ENCODE assay signal across 11 mouse cellular contexts in genomic region chr9:116928338-116928737, GRCm38 (mm10).
"Had no signal": no experiment of that assay in that cellular context is flagged by ENCODE, and none has a peak within 500 bp of the region (broad histone marks: within the 10 kb centered on the region; RNA-seq: fewer than 3 reads in every experiment).

No protein-coding gene starts in this region.

- ATAC-seq: midbrain, embryonic 16.5 days had no signal

- H3K27me3 ChIP-seq: megakaryocyte, embryonic 14.5 days had no signal

- H3K27ac ChIP-seq: layer of hippocampus, adult 2 months; liver, embryonic 14.5 days; macrophage; midbrain, embryonic 12.5 days; stomach, postnatal 0 days had no signal

- H3K9ac ChIP-seq: liver, embryonic 14.5 days; midbrain, embryonic 12.5 days had no signal

- H3K4me1 ChIP-seq: megakaryocyte, embryonic 14.5 days had no signal

- H3K4me3 ChIP-seq: layer of hippocampus, adult 2 months; megakaryocyte, embryonic 14.5 days; midbrain, embryonic 12.5 days had no signal

- H3K4me2 ChIP-seq: midbrain, embryonic 12.5 days had no signal

- H3K36me3 ChIP-seq: midbrain, embryonic 12.5 days had no signal

- DNase-seq: kidney, adult 8-10 months; lung, adult 2 months; lung, postnatal 10 days; thymus, postnatal 4 days had no signal
